Mouse (Mus musculus): ENCODE results near the gene Zfp947.
A peak's percentile ranks its signal among the peaks of the same experiment; 100 is the strongest.
"Not testable (repeated sequence)": the region's sequence is repeated elsewhere in the genome, so short reads cannot be mapped to it uniquely, and the experiment has no call there.

The Zfp947 gene

GRCm38 (mm10) chr17:22165722-22166294, at the start of gene Zfp947:
Gene Zfp947, minus strand, starts transcription at chr17:22166190.
- DNase-seq: peak; percentile 36 to 37

GRCm38 (mm10) chr17:22165304-22165703, 686 bp downstream of the Zfp947 start:
- not testable (repeated sequence) for DNase-seq

GRCm38 (mm10) chr17:22153951-22154350, 12.0 kb downstream of the Zfp947 start:
- DNase-seq: not testable (repeated sequence)

- DNase-seq: no peak
These were observed 47.2 kb downstream of the Zfp947 start for GRCm38 (mm10) chr17:22118770-22119169.

Data from cerebellum, postnatal 36 days (tissue).